Mouse (Mus musculus) limb, embryonic 13.5 days (tissue): ENCODE results near the gene Il4i1. TPM values are rescaled to one million over a fixed set of nuclear protein-coding genes. Genes with fewer than 3 reads are reported as not detected.

Source experiments
- ATAC-seq: fragments of 200-750 bp; cut with Nextera tagmentation; 2 replicates; pipeline ENCODE4 v1.8.0; 2017; ENCODE audit warnings: low read depth, moderate number of reproducible peaks, moderate TSS enrichment; ENCODE audit not compliant: low FRiP score
- H3K27ac ChIP-seq: fragments of 300-500 bp; sonication (generic); 2 replicates; pipeline ENCODE4 v1.5.1; 2015; ENCODE audit warnings: inconsistent platforms, mild to moderate bottlenecking, moderate library complexity
- H3K27me3 ChIP-seq: fragments of 300-500 bp; sonication (generic); 2 replicates; pipeline ENCODE4 v1.6.1; 2015; ENCODE audit warnings: mild to moderate bottlenecking, inconsistent platforms
- H3K36me3 ChIP-seq: fragments of 300-500 bp; sonication (generic); 2 replicates; pipeline ENCODE4 v1.6.1; 2015; ENCODE audit warnings: inconsistent platforms, mild to moderate bottlenecking, moderate library complexity
- H3K4me1 ChIP-seq: fragments of 300-500 bp; sonication (generic); 2 replicates; pipeline ENCODE4 v1.6.1; 2015; ENCODE audit warnings: inconsistent platforms
- H3K4me2 ChIP-seq: fragments of 300-500 bp; sonication (generic); replicated peaks from 2 replicates; pipeline ENCODE4 v1.6.1; 2015; ENCODE audit warnings: inconsistent platforms, mild to moderate bottlenecking, moderate library complexity
- H3K4me3 ChIP-seq: fragments of 300-500 bp; sonication (generic); 2 replicates; pipeline ENCODE4 v1.5.1; 2015; ENCODE audit warnings: moderate library complexity, mild to moderate bottlenecking, inconsistent platforms
- H3K9ac ChIP-seq: fragments of 300-500 bp; sonication (generic); 2 replicates; pipeline ENCODE4 v1.6.1; 2015; ENCODE audit warnings: mild to moderate bottlenecking, inconsistent platforms
- H3K9me3 ChIP-seq: fragments of 300-500 bp; sonication (generic); 2 replicates; pipeline ENCODE4 v1.6.1; 2016; ENCODE audit warnings: inconsistent platforms
- WGBS: fragments of 180-500 bp; shearing (Covaris S2); methylation state at CpG from one replicate; pipeline ENCODE4 v1.1.7; 2015; 5-methylcytosine and 5-hydroxymethylcytosine counted together
- polyA plus RNA-seq: library from polyadenylated mRNA; unstranded; fragments of >200 nt; fragmentation: Nextera tagmentation; extraction: Ambion mirVana; gene quantifications from 2 replicates; pipeline ENCODE4 v1.2.1, GENCODE M21; 2015

The Il4i1 gene
- polyA plus RNA-seq, 1 experiment from 2014 or later = 2.5 TPM

DNA sequence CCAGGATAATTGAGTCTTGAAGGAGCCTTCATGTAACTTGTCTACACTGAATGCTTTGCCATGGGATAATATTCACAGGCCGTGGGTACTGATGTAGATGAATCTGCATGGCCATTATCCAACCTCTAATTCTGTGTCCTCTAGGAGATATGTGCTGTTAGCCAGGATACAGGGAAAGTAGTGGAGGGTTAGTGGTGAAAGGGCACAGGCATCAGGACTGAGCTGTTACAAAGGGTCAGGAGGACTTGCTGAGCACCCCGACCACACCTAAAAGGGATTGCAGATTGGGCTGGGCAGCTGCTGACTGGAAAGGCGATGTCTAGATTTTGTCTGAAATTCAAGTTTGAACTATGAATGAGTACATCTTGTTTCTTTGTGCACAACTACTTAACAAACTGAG, 4.3 kb downstream of the Il4i1 start:
- H3K4me3 ChIP-seq = no peak overlapping the region
- whole genome bisulfite sequencing = 86% methylated on average over 3 of the region's 3 CpGs
- H3K9ac ChIP-seq = peak overlapping the region; percentile 31

GRCm38 (mm10) chr7:44821666-44822448, 5.7 kb downstream of the Il4i1 start:
- Histone ChIP-seq H3K9ac (no peak overlapping the region), H3K9me3 (no peaks in the 10 kb centered on the region), H3K4me1 (peaks cover 67% of the 10 kb centered on the region), H3K4me3 (no peak overlapping the region), H3K36me3 (peaks cover 18% of the 10 kb centered on the region), H3K27me3 (no peaks in the 10 kb centered on the region), H3K4me2 (no peak overlapping the region), H3K27ac (no peak overlapping the region)
- WGBS = 88% methylated on average over 7 of the region's 7 CpGs
- no peak for ATAC-seq

More for the DNA sequence above, 4.3 kb downstream of the Il4i1 start:
- peaks cover 67% of the 10 kb centered on the region for H3K4me1 ChIP-seq
- H3K4me2 ChIP-seq = no peak overlapping the region
- H3K27ac ChIP-seq = no peak overlapping the region
- H3K36me3 ChIP-seq = peaks cover 6% of the 10 kb centered on the region; the same call in 1 of the 2 replicates
- ATAC-seq = no peak
- no peaks in the 10 kb centered on the region for H3K9me3 ChIP-seq
- H3K27me3 ChIP-seq = no peaks in the 10 kb centered on the region

DNA sequence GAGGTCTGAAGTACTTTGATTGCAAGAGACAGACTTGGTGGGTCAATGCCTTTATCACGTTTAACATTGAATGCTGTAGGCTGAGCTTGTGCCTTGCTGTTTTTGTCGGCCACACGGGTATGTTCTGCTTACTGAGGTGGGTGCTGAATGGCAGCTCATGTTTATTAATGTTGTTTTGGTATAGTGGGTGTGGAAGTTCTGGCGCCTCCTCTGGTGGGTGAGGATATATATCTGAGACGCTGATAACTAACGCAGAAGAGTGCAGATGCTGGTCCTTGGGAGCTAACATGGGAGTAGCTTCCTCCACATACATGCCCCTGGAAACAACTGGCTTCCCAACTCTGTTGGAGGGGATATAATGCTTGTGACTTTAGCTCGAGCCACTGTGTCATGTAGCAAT, 7.2 kb downstream of the Il4i1 start:
- 51% methylated on average over 7 of the region's 7 CpGs for WGBS
- no peaks in the 10 kb centered on the region for H3K27me3 ChIP-seq
- no peak overlapping the region for H3K27ac ChIP-seq
- peaks cover 32% of the 10 kb centered on the region for H3K36me3 ChIP-seq
- peaks cover 52% of the 10 kb centered on the region for H3K4me1 ChIP-seq
- no peak overlapping the region for H3K4me3 ChIP-seq
- no peak overlapping the region for H3K4me2 ChIP-seq
- H3K9ac ChIP-seq = no peak overlapping the region
- H3K9me3 ChIP-seq = no peaks in the 10 kb centered on the region
- no peak for ATAC-seq

DNA sequence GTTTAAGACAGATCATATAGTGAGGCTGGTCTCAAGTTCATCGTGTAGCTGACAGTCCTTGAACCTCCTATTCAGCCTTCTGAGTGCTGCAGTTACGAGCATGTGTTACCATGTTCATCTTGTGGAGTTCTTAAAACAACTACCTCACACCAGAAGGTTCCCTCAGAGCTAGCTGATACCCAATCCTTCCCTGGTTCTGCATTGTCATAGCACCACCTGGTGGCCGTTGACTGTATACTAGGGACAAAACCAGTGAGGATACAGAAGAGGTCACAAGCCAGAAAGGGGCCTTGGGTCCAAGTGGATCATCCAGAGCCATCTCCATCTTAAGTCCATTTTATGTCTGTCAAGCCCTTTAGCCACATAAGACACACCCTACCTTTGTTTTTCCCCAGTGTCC, 8.7 kb downstream of the Il4i1 start:
- WGBS = 25% methylated on average over 3 of the region's 3 CpGs
- Histone ChIP-seq H3K36me3 (peaks cover 47% of the 10 kb centered on the region), H3K9me3 (no peaks in the 10 kb centered on the region), H3K4me3 (no peak overlapping the region), H3K4me1 (peaks cover 38% of the 10 kb centered on the region), H3K27me3 (no peaks in the 10 kb centered on the region), H3K4me2 (no peak overlapping the region), H3K9ac (no peak overlapping the region), H3K27ac (no peak overlapping the region)
- ATAC-seq = no peak; the same call in 1 of the 2 replicates

DNA sequence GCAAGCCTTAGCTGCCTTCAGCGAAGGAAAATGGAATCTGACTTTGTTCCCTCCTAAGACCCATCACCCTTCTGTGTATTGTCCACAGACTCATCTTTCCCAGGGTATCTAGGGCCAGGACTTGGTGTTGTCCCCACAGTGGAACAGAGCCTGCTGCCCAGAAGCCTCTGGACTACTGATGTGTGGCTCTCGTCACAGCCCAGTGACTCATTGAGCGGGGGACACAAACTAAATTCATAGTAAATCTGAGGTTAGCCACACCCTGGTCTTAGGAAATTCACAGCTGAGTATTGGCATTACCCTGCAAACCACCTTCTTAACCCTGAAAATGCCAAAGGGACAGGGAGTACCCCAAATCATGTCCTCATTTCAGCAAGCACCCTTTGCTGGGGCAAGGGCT, 10.6 kb downstream of the Il4i1 start:
- peaks cover 64% of the 10 kb centered on the region for H3K36me3 ChIP-seq
- no peak for ATAC-seq
- no peak overlapping the region for H3K4me2 ChIP-seq
- H3K27ac ChIP-seq = no peak overlapping the region
- H3K4me3 ChIP-seq = no peak overlapping the region
- no peaks in the 10 kb centered on the region for H3K9me3 ChIP-seq
- H3K27me3 ChIP-seq = no peaks in the 10 kb centered on the region
- 85% methylated on average over 3 of the region's 3 CpGs for WGBS
- H3K9ac ChIP-seq = no peak overlapping the region
- peaks cover 30% of the 10 kb centered on the region for H3K4me1 ChIP-seq

DNA sequence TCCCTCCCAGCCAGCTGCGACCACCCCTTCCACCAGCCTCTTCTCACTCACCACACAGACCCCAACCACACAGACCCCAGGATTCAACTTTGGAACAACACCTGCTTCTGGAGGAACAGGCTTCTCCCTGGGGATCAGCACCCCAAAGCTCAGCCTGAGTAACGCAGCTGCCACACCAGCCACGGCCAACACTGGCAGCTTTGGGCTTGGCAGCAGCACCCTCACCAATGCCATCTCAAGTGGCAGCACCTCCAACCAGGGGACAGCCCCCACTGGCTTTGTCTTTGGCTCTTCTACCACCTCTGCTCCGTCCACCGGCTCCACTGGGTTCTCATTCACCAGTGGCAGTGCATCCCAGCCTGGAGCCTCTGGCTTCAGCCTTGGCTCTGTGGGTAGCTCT, 12.5 kb downstream of the Il4i1 start:
- Histone ChIP-seq H3K9me3 (no peaks in the 10 kb centered on the region), H3K9ac (no peak overlapping the region), H3K27me3 (no peaks in the 10 kb centered on the region), H3K4me3 (no peak overlapping the region), H3K4me1 (peaks cover 28% of the 10 kb centered on the region), H3K4me2 (no peak overlapping the region), H3K36me3 (peaks cover 67% of the 10 kb centered on the region), H3K27ac (no peak overlapping the region)
- WGBS = 97% methylated on average over 5 of the region's 5 CpGs
- ATAC-seq = no peak

DNA sequence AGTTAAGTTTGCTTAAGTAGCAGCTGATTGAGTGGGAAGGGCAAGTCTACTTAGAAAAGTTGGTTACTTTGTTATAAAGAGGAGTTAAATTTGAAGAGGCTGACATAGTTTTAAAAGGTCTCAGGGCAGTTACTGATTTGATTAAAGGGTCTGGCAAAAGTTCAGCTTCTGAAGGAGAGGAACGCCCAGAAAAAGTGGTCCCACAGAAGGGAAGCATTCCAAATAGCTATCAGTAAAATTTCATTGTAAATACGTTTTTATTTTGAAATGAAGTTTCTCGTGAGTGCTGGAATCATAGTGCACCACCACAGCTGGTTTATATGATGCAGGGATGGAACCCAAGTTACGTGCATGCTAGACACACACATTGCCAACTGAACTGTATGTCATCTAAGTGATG, 16.6 kb downstream of the Il4i1 start:
- Histone ChIP-seq H3K9ac (no peak overlapping the region), H3K27ac (0 out of 2 replicates have a peak overlapping the region, but pooled peaks have one; percentile 52), H3K4me1 (peaks cover 17% of the 10 kb centered on the region), H3K27me3 (peaks cover under 1% of the 10 kb centered on the region), H3K4me3 (no peak overlapping the region), H3K4me2 (no peak overlapping the region), H3K36me3 (peaks cover 45% of the 10 kb centered on the region), H3K9me3 (no peaks in the 10 kb centered on the region)
- 47% methylated on average over 4 of the region's 4 CpGs for WGBS
- ATAC-seq = no peak

- Histone ChIP-seq H3K27me3 (peaks cover 28% of the 10 kb centered on the region), H3K36me3 (peaks cover 19% of the 10 kb centered on the region), H3K4me1 (peaks cover 31% of the 10 kb centered on the region), H3K9ac (no peak overlapping the region), H3K4me3 (no peak overlapping the region), H3K9me3 (no peaks in the 10 kb centered on the region), H3K27ac (no peak overlapping the region), H3K4me2 (no peak overlapping the region)
- no peak for ATAC-seq
- 97% methylated on average over 1 of the region's 1 CpGs for WGBS
Measured at GRCm38 (mm10) chr7:44835373-44836015, 19.3 kb downstream of the Il4i1 start.

GRCm38 (mm10) chr7:44836016-44836404, 19.8 kb downstream of the Il4i1 start:
- no peak overlapping the region for H3K4me2 ChIP-seq
- no peak overlapping the region for H3K9ac ChIP-seq
- peaks cover 33% of the 10 kb centered on the region for H3K27me3 ChIP-seq
- no peak overlapping the region for H3K27ac ChIP-seq
- H3K4me3 ChIP-seq = no peak overlapping the region
- H3K4me1 ChIP-seq = peaks cover 31% of the 10 kb centered on the region
- H3K9me3 ChIP-seq = no peaks in the 10 kb centered on the region
- H3K36me3 ChIP-seq = peaks cover 19% of the 10 kb centered on the region
- WGBS = 45% methylated on average over 3 of the region's 3 CpGs
- no peak for ATAC-seq

GRCm38 (mm10) chr7:44836423-44837053, 20.4 kb downstream of the Il4i1 start:
- Histone ChIP-seq H3K4me1 (peaks cover 26% of the 10 kb centered on the region), H3K4me2 (no peak overlapping the region), H3K4me3 (no peak overlapping the region), H3K36me3 (peaks cover 19% of the 10 kb centered on the region), H3K9ac (no peak overlapping the region), H3K9me3 (no peaks in the 10 kb centered on the region), H3K27ac (no peak overlapping the region), H3K27me3 (peaks cover 39% of the 10 kb centered on the region)
- no peak for ATAC-seq
- WGBS = 83% methylated on average over 9 of the region's 9 CpGs

- 87% methylated on average over 6 of the region's 6 CpGs for WGBS
- peaks cover 28% of the 10 kb centered on the region for H3K36me3 ChIP-seq
Measured at GRCm38 (mm10) chr7:44838073-44838472, 21.9 kb downstream of the Il4i1 start.

GRCm38 (mm10) chr7:44839171-44839490, 22.9 kb downstream of the Il4i1 start:
- 30% methylated on average over 11 of the region's 11 CpGs for WGBS

More at GRCm38 (mm10) chr7:44838073-44838472, 21.9 kb downstream of the Il4i1 start:
- Histone ChIP-seq H3K4me1 (peaks cover 15% of the 10 kb centered on the region), H3K9ac (no peak overlapping the region), H3K4me2 (no peak overlapping the region), H3K9me3 (no peaks in the 10 kb centered on the region), H3K27me3 (peaks cover 48% of the 10 kb centered on the region), H3K4me3 (no peak overlapping the region), H3K27ac (no peak overlapping the region)
- no peak for ATAC-seq

More at GRCm38 (mm10) chr7:44839171-44839490, 22.9 kb downstream of the Il4i1 start:
- Histone ChIP-seq H3K36me3 (peaks cover 38% of the 10 kb centered on the region), H3K4me1 (peaks cover 15% of the 10 kb centered on the region), H3K27me3 (peaks cover 48% of the 10 kb centered on the region), H3K27ac (no peak overlapping the region), H3K9me3 (no peaks in the 10 kb centered on the region), H3K4me3 (peak overlapping the region; percentile 39), H3K9ac (peak overlapping the region; percentile 67), H3K4me2 (peak overlapping the region; percentile 70)
- no peak for ATAC-seq
